Mouse (Mus musculus) lung, postnatal 0 days (tissue): ENCODE measurements at regions not wholly inside any gene's neighbourhood (a gene's known extent, or its start where the extent isn't known, plus 50 kb on each side); places are given as distances from the start of the nearest gene placed in this dataset.

ENCODE experiments used
- ATAC-seq: fragments of 200-750 bp; cut with Nextera tagmentation; 2 replicates; pipeline ENCODE4 v1.8.0; 2017; ENCODE audit warnings: moderate library complexity
- DNase-seq: peaks from one replicate; pipeline ENCODE4 v3.0.0-alpha.2; 2016; ENCODE audit warnings: low spot score
- H3K27ac ChIP-seq: fragments of 300-500 bp; sonication (generic); 2 replicates; pipeline ENCODE4 v1.5.1; 2014; ENCODE audit warnings: antibody characterized with exemption, mild to moderate bottlenecking, low read length, mixed read lengths
- H3K27me3 ChIP-seq: fragments of 300-500 bp; sonication (generic); replicated peaks from 2 replicates; pipeline ENCODE4 v1.6.1; 2014; ENCODE audit warnings: low read length, mixed read lengths; ENCODE audit not compliant: insufficient read depth
- H3K36me3 ChIP-seq: fragments of 300-500 bp; sonication (generic); 2 replicates; pipeline ENCODE4 v1.6.1; 2014; ENCODE audit warnings: low read length, mixed read lengths; ENCODE audit not compliant: insufficient read depth
- H3K4me1 ChIP-seq: fragments of 300-500 bp; sonication (generic); 2 replicates; pipeline ENCODE4 v1.6.1; 2014; ENCODE audit warnings: antibody characterized with exemption, low read depth, low read length, mixed read lengths; ENCODE audit not compliant: insufficient read depth
- H3K4me2 ChIP-seq: fragments of 300-500 bp; sonication (generic); replicated peaks from 2 replicates; pipeline ENCODE4 v1.6.1; 2014; ENCODE audit warnings: low read depth, mild to moderate bottlenecking, low read length, moderate library complexity, mixed read lengths
- H3K4me3 ChIP-seq: fragments of 300-500 bp; sonication (generic); 2 replicates; pipeline ENCODE4 v1.5.1; 2014; ENCODE audit warnings: low read depth, low read length
- H3K9ac ChIP-seq: fragments of 300-500 bp; sonication (generic); replicated peaks from 2 replicates; pipeline ENCODE4 v1.6.1; 2014; ENCODE audit warnings: low read depth, mild to moderate bottlenecking
- H3K9me3 ChIP-seq: fragments of 300-500 bp; sonication (generic); 2 replicates; pipeline ENCODE4 v1.6.1; 2016; ENCODE audit warnings: low read length, mixed read lengths
- CTCF ChIP-seq: IDR thresholded peaks from 2 replicates; pipeline ENCODE4 v1.5.1; 2016; ENCODE audit warnings: antibody characterized with exemption, mild to moderate bottlenecking
- EP300 ChIP-seq: IDR thresholded peaks from 2 replicates; pipeline ENCODE4 v1.6.1; 2016; ENCODE audit warnings: antibody characterized with exemption, mild to moderate bottlenecking, control low read depth
- WGBS: fragments of 180-500 bp; shearing (Covaris S2); extraction: QIAGEN DNeasy Blood & Tissue Kit; methylation state at CpG from one replicate; pipeline ENCODE4 v1.1.7; 2014; 5-methylcytosine and 5-hydroxymethylcytosine counted together

DNA sequence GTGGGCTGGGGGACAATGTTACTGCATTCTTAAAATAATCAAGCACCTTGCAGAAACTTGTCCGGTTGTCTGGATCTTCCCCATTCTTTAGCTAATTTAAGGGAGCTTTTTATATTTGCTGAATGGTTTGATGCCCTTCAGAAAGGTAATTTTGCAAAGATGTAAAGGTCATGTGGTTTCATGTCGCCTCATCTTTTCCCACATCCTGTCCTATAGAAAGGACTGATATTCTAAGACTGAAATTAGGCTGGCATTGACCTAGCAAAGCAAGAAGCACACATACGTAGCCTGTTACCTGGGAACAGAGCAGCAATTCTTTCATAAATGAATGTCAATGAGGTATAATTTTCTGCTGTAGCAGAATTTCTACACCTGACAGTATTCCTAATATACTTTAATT, 315.4 kb downstream of the Cog6 start:
- no peaks in the 10 kb centered on the region for H3K27me3 ChIP-seq
- no peak for DNase-seq
- 84% methylated on average over 3 of the region's 3 CpGs for WGBS
- no peak for ATAC-seq
- no peaks in the 10 kb centered on the region for H3K4me1 ChIP-seq
- no peak overlapping the region for H3K27ac ChIP-seq
- no peak overlapping the region for H3K4me2 ChIP-seq
- H3K4me3 ChIP-seq = no peak overlapping the region
- no peaks in the 10 kb centered on the region for H3K9me3 ChIP-seq
- no peak overlapping the region for H3K9ac ChIP-seq
- no peaks in the 10 kb centered on the region for H3K36me3 ChIP-seq
- TF ChIP-seq CTCF (no peak), EP300 (no peak)

DNA sequence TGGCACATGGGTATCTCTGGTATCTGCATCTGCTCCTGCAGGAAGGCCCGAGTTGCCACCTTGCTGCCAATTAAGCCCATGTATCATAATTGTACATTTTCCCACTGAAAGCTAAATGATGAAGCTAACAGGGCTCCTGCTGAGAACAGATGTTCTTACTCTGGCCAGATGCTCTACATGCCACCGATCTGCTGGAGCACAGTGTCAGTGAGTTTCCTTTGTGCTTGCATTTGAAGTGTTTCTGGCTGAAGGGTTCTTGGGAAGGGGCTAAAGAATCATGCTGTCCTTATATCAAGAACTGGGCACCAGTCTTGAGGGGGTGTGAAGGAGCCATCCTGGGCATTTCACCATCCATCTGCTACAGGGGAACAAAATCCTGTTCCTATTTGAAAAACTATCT, 323.2 kb downstream of the Cog6 start:
- Histone ChIP-seq H3K27me3 (no peaks in the 10 kb centered on the region), H3K9ac (no peak overlapping the region), H3K4me2 (no peak overlapping the region), H3K27ac (no peak overlapping the region), H3K36me3 (no peaks in the 10 kb centered on the region), H3K9me3 (no peaks in the 10 kb centered on the region), H3K4me3 (no peak overlapping the region), H3K4me1 (no peaks in the 10 kb centered on the region)
- DNase-seq (no peak), ATAC-seq (no peak)
- TF ChIP-seq EP300 = no peak
- no peak for TF ChIP-seq CTCF
- WGBS = 77% methylated on average over 2 of the region's 2 CpGs

DNA sequence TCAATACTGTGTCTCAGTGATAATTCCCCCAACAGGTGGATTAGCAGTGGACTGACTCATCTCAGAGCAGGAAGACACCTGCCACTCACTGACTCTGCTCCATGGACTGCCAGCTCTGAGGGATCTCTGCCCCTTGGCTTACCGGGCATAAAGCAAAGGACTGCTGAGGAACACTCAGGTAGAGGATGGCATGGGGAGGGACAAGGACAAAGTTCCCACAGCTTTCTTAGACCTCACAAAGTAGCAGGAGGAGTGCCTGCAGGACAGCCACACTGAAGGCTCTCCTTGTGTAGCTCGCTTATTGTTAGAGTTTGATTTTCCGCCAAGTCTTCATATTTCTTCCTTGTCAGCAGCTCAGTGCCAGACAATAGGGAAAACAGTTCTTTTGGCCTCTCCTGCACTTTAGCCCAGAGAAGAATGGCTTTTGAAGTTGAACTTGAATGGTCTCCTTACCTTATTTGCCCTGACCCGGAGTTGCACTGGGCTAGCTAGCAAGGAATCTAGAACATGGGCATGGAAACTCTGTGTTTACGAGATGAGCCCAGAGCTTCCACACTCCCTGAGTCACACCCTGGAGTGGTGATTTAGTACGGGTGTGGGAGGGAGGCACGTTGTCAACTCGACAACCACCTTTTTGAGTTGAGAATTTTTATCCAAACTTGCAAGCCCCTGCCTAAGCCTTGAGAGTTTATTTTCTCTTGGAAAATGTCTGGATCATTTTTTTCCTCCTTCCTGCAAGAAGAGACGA, 331.4 kb downstream of the Cog6 start:
- WGBS = 23% methylated on average over 9 of the region's 9 CpGs
- H3K4me2 ChIP-seq = no peak overlapping the region
- no peaks in the 10 kb centered on the region for H3K36me3 ChIP-seq
- H3K4me1 ChIP-seq = peaks cover 4% of the 10 kb centered on the region; the same call in 1 of the 2 replicates
- ATAC-seq (peak; percentile 70), DNase-seq (peak; percentile 61)
- H3K9ac ChIP-seq = no peak overlapping the region
- no peaks in the 10 kb centered on the region for H3K9me3 ChIP-seq
- no peak overlapping the region for H3K27ac ChIP-seq
- H3K27me3 ChIP-seq = no peaks in the 10 kb centered on the region
- TF ChIP-seq CTCF (no peak), EP300 (peak; percentile 49; the same call in 1 of the 2 replicates)
- H3K4me3 ChIP-seq = no peak overlapping the region

DNA sequence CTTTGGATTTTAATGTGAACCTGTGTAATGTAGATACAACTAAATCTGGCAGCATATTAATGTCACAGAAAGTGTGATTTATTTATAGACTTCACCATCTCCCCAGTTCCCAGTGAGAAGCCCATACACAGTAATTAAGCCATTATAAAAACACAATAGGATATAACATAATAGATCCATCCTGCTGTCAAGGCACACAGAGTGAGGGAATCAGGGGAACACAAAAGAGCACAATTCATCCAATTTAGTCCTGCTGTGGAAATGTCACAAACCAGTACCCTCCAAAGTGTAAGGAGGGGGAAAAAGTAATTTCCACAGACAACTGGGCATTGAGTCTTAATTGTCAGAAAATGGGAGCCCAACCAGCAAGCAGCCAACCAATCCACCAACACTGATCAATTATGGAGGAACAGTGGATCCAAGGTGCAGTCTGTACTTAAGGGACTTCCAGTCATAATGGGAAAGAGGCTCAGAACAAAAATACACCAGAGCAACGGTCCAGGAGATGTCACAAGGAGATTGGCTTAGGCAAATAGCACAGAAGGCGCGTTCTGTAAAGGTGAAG, 336.1 kb downstream of the Cog6 start:
- H3K36me3 ChIP-seq = no peaks in the 10 kb centered on the region

DNA sequence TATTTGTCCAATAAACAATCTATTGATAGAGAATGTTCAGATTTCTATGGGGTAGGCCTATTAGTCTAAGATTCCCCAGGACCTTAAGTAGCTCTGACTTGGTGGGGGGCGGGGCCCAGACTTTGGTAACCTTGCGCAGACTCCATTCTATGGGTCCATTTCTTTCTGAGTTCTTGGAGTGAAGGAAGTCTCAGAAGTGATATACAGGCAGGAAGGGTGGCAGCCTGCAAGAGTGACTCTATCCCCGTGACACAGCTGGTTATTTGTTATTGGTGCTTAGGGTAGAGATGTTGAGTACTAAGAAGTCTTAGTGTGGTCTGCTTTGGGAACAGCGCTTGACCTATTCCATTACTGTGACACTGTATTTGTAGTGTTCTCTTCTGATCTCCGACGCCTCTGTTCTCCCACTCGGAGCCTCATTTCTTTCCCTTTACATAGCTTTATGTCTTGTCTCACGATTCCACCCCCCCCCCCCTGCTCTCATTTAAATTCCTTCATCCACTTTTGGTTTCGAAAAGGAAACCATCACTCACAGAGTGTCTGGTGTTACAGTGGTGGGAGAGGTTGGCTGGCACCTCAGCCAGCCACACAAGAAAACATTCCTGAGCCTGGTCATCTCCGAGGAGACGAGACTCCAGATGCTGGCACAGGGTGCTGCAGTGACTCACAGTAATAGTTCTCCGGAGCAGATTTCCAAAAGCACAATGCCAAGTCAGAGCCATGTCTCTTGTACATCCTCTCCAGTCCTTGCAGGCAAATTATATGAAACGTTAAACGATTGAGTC, 340.0 kb downstream of the Cog6 start:
- Histone ChIP-seq H3K36me3 (no peaks in the 10 kb centered on the region), H3K9me3 (no peaks in the 10 kb centered on the region), H3K27me3 (no peaks in the 10 kb centered on the region), H3K4me2 (no peak overlapping the region), H3K4me1 (no peaks in the 10 kb centered on the region), H3K27ac (no peak overlapping the region), H3K9ac (no peak overlapping the region), H3K4me3 (no peak overlapping the region)
- 75% methylated on average over 14 of the region's 14 CpGs for WGBS
- no peak for TF ChIP-seq EP300
- no peak for TF ChIP-seq CTCF
- peak; percentile 42 for DNase-seq
- peak; percentile 59 for ATAC-seq

More for the DNA sequence above, 336.1 kb downstream of the Cog6 start:
- 76% methylated on average over 3 of the region's 3 CpGs for WGBS
- DNase-seq = no peak
- Histone ChIP-seq H3K27me3 (no peaks in the 10 kb centered on the region), H3K9me3 (no peaks in the 10 kb centered on the region), H3K9ac (no peak overlapping the region), H3K4me3 (no peak overlapping the region), H3K27ac (no peak overlapping the region), H3K4me1 (peaks cover 4% of the 10 kb centered on the region; the same call in 1 of the 2 replicates), H3K4me2 (no peak overlapping the region)
- ATAC-seq = no peak
- TF ChIP-seq CTCF (no peak), EP300 (no peak)

DNA sequence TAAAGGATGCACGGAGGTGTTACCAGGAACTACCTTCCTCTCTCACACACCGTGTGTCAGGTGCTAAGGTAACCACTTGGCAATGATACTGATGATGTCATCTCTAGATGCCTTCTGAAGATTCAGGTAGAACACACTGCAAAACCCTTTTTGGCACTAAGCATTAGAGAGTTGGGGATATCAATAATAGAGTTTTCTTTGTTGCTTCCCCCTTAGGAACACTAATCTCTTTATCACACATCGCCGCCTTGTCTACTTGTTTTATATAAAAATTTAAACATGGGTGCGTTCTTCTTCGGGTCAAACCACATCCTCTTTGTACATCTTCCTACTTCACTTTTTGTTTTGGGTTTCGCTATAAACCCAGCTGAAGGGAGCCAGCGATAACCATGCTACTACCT, 346.4 kb downstream of the Cog6 start:
- Histone ChIP-seq H3K4me1 (no peaks in the 10 kb centered on the region), H3K27me3 (no peaks in the 10 kb centered on the region), H3K4me2 (no peak overlapping the region)

More for the DNA sequence above, 346.4 kb downstream of the Cog6 start:
- Histone ChIP-seq H3K9ac (no peak overlapping the region), H3K9me3 (no peaks in the 10 kb centered on the region), H3K27ac (no peak overlapping the region), H3K4me3 (no peak overlapping the region), H3K36me3 (no peaks in the 10 kb centered on the region)
- DNase-seq (no peak), ATAC-seq (no peak)
- 92% methylated on average over 8 of the region's 8 CpGs for WGBS
- no peak for TF ChIP-seq EP300
- no peak for TF ChIP-seq CTCF
